Mouse (Mus musculus) embryonic facial prominence, embryonic 12.5 days (tissue): ENCODE results near the gene Nrp2. TPM values are rescaled to one million over a fixed set of nuclear protein-coding genes. Genes with fewer than 3 reads are reported as not detected.

ENCODE experiments used
- ATAC-seq: fragments of 200-750 bp; cut with Nextera tagmentation; 2 replicates; pipeline ENCODE4 v1.8.0; 2017; ENCODE audit not compliant: insufficient number of reproducible peaks, insufficient read depth, low FRiP score, low TSS enrichment
- H3K27ac ChIP-seq: fragments of 300-500 bp; sonication (generic); 2 replicates; pipeline ENCODE4 v1.5.1; 2016; ENCODE audit warnings: mild to moderate bottlenecking
- H3K27me3 ChIP-seq: fragments of 300-500 bp; sonication (generic); 2 replicates; pipeline ENCODE4 v1.6.1; 2016; ENCODE audit warnings: mild to moderate bottlenecking, moderate library complexity
- H3K36me3 ChIP-seq: fragments of 300-500 bp; sonication (generic); 2 replicates; pipeline ENCODE4 v1.6.1; 2016; ENCODE audit warnings: mild to moderate bottlenecking
- H3K4me1 ChIP-seq: fragments of 300-500 bp; sonication (generic); 2 replicates; pipeline ENCODE4 v1.6.1; 2016
- H3K4me2 ChIP-seq: fragments of 300-500 bp; sonication (generic); replicated peaks from 2 replicates; pipeline ENCODE4 v1.6.1; 2016; ENCODE audit warnings: mild to moderate bottlenecking, moderate library complexity
- H3K4me3 ChIP-seq: fragments of 300-500 bp; sonication (generic); 2 replicates; pipeline ENCODE4 v1.5.1; 2016; ENCODE audit warnings: mild to moderate bottlenecking
- H3K9ac ChIP-seq: fragments of 300-500 bp; sonication (generic); 2 replicates; pipeline ENCODE4 v1.6.1; 2016; ENCODE audit warnings: mild to moderate bottlenecking, moderate library complexity
- H3K9me3 ChIP-seq: fragments of 300-500 bp; sonication (generic); 2 replicates; pipeline ENCODE4 v1.6.1; 2016; ENCODE audit warnings: mild to moderate bottlenecking, moderate library complexity
- WGBS: fragments of 180-500 bp; shearing (Covaris S2); methylation state at CpG from one replicate; pipeline ENCODE4 v1.1.7; 2016; 5-methylcytosine and 5-hydroxymethylcytosine counted together
- polyA plus RNA-seq: library from polyadenylated mRNA; unstranded; fragments of >200 nt; fragmentation: Nextera tagmentation; extraction: Ambion mirVana; gene quantifications from 2 replicates; pipeline ENCODE4 v1.2.1, GENCODE M21; 2016

Gene Nrp2
- polyA plus RNA-seq, 1 experiment from 2014 or later: 46.2 TPM

- H3K4me3 ChIP-seq: no peak overlapping the region
- 55% methylated on average over 1 of the region's 1 CpGs for WGBS
- no peaks in the 10 kb centered on the region for H3K9me3 ChIP-seq
- peaks cover 16% of the 10 kb centered on the region; the same call in 1 of the 2 replicates for H3K4me1 ChIP-seq
- no peak overlapping the region for H3K27ac ChIP-seq
- H3K9ac ChIP-seq: no peak overlapping the region
- no peaks in the 10 kb centered on the region for H3K27me3 ChIP-seq
- H3K4me2 ChIP-seq: no peak overlapping the region
- no peak for ATAC-seq
- peaks cover 6% of the 10 kb centered on the region; the same call in 1 of the 2 replicates for H3K36me3 ChIP-seq
Measured at GRCm38 (mm10) chr1:62813938-62814337, 110.9 kb downstream of the Nrp2 start.

- ATAC-seq: no peak
- Histone ChIP-seq H3K9me3 (no peaks in the 10 kb centered on the region), H3K27ac (no peak overlapping the region), H3K27me3 (no peaks in the 10 kb centered on the region), H3K36me3 (peaks cover 10% of the 10 kb centered on the region; the same call in 1 of the 2 replicates), H3K4me1 (peaks cover 12% of the 10 kb centered on the region; the same call in 1 of the 2 replicates), H3K4me3 (no peak overlapping the region), H3K9ac (no peak overlapping the region), H3K4me2 (no peak overlapping the region)
- WGBS: 76% methylated on average over 7 of the region's 7 CpGs
Measured at GRCm38 (mm10) chr1:62817566-62817965, 114.5 kb downstream of the Nrp2 start.

- no peak overlapping the region for H3K27ac ChIP-seq
- H3K4me2 ChIP-seq: no peak overlapping the region
- H3K9ac ChIP-seq: no peak overlapping the region
- no peak for ATAC-seq
- WGBS: 77% methylated on average over 3 of the region's 3 CpGs
- no peaks in the 10 kb centered on the region for H3K27me3 ChIP-seq
- H3K9me3 ChIP-seq: no peaks in the 10 kb centered on the region
- no peak overlapping the region for H3K4me3 ChIP-seq
- no peaks in the 10 kb centered on the region for H3K4me1 ChIP-seq
- H3K36me3 ChIP-seq: peaks cover 10% of the 10 kb centered on the region; the same call in 1 of the 2 replicates
Measured at GRCm38 (mm10) chr1:62820170-62820569, 117.1 kb downstream of the Nrp2 start.

GRCm38 (mm10) chr1:62821509-62822398 is 118.7 kb downstream of the Nrp2 start:
- no peak overlapping the region for H3K4me3 ChIP-seq
- ATAC-seq: no peak
- H3K4me2 ChIP-seq: no peak overlapping the region
- no peak overlapping the region for H3K9ac ChIP-seq
- H3K36me3 ChIP-seq: 0 out of 2 replicates have a peak, but pooled peaks cover 4% of the 10 kb centered on the region
- H3K9me3 ChIP-seq: no peaks in the 10 kb centered on the region
- WGBS: 28% methylated on average over 10 of the region's 10 CpGs
- H3K27ac ChIP-seq: no peak overlapping the region
- H3K4me1 ChIP-seq: no peaks in the 10 kb centered on the region
- no peaks in the 10 kb centered on the region for H3K27me3 ChIP-seq

GRCm38 (mm10) chr1:62823549-62824195 is 120.6 kb downstream of the Nrp2 start:
- ATAC-seq: no peak
- 75% methylated on average over 6 of the region's 6 CpGs for WGBS
- H3K4me3 ChIP-seq: no peak overlapping the region
- H3K9ac ChIP-seq: no peak overlapping the region
- no peak overlapping the region for H3K4me2 ChIP-seq
- H3K9me3 ChIP-seq: no peaks in the 10 kb centered on the region
- no peaks in the 10 kb centered on the region for H3K4me1 ChIP-seq
- H3K36me3 ChIP-seq: 0 out of 2 replicates have a peak, but pooled peaks cover 4% of the 10 kb centered on the region
- H3K27ac ChIP-seq: no peak overlapping the region
- H3K27me3 ChIP-seq: no peaks in the 10 kb centered on the region

GRCm38 (mm10) chr1:62825822-62826765 is 123.0 kb downstream of the Nrp2 start:
- no peaks in the 10 kb centered on the region for H3K9me3 ChIP-seq
- no peak for ATAC-seq
- no peak overlapping the region for H3K4me3 ChIP-seq
- no peaks in the 10 kb centered on the region for H3K27me3 ChIP-seq
- H3K4me1 ChIP-seq: peaks cover 9% of the 10 kb centered on the region
- no peaks in the 10 kb centered on the region for H3K36me3 ChIP-seq
- H3K9ac ChIP-seq: no peak overlapping the region
- no peak overlapping the region for H3K27ac ChIP-seq
- 84% methylated on average over 17 of the region's 17 CpGs for WGBS
- no peak overlapping the region for H3K4me2 ChIP-seq

GRCm38 (mm10) chr1:62827316-62827715 is 124.2 kb downstream of the Nrp2 start:
- Histone ChIP-seq H3K9me3 (no peaks in the 10 kb centered on the region), H3K36me3 (no peaks in the 10 kb centered on the region), H3K9ac (no peak overlapping the region), H3K4me2 (no peak overlapping the region), H3K27me3 (no peaks in the 10 kb centered on the region), H3K4me3 (no peak overlapping the region), H3K4me1 (peaks cover 9% of the 10 kb centered on the region), H3K27ac (no peak overlapping the region)
- 75% methylated on average over 10 of the region's 10 CpGs for WGBS
- ATAC-seq: no peak

GRCm38 (mm10) chr1:62828156-62828555 is 125.1 kb downstream of the Nrp2 start:
- Histone ChIP-seq H3K4me2 (no peak overlapping the region), H3K27ac (no peak overlapping the region), H3K4me1 (peaks cover 9% of the 10 kb centered on the region), H3K9ac (no peak overlapping the region), H3K27me3 (no peaks in the 10 kb centered on the region), H3K36me3 (no peaks in the 10 kb centered on the region), H3K9me3 (no peaks in the 10 kb centered on the region), H3K4me3 (no peak overlapping the region)
- ATAC-seq: no peak
- WGBS: 46% methylated on average over 4 of the region's 4 CpGs

GRCm38 (mm10) chr1:62829690-62830417 is 126.8 kb downstream of the Nrp2 start:
- Histone ChIP-seq H3K4me3 (no peak overlapping the region), H3K4me1 (peaks cover 9% of the 10 kb centered on the region), H3K4me2 (no peak overlapping the region; the same call in 1 of the 2 replicates), H3K27ac (no peak overlapping the region), H3K27me3 (no peaks in the 10 kb centered on the region), H3K36me3 (no peaks in the 10 kb centered on the region), H3K9me3 (peaks cover 4% of the 10 kb centered on the region; the same call in 1 of the 2 replicates), H3K9ac (no peak overlapping the region)
- 61% methylated on average over 4 of the region's 4 CpGs for WGBS
- no peak for ATAC-seq

- Histone ChIP-seq H3K4me2 (no peak overlapping the region; the same call in 1 of the 2 replicates), H3K4me1 (peaks cover 9% of the 10 kb centered on the region), H3K4me3 (no peak overlapping the region), H3K36me3 (no peaks in the 10 kb centered on the region), H3K27ac (no peak overlapping the region), H3K27me3 (no peaks in the 10 kb centered on the region), H3K9me3 (peaks cover 4% of the 10 kb centered on the region; the same call in 1 of the 2 replicates), H3K9ac (no peak overlapping the region)
- ATAC-seq: no peak
- WGBS: 32% methylated on average over 7 of the region's 7 CpGs
Measured at GRCm38 (mm10) chr1:62830418-62830769, 127.3 kb downstream of the Nrp2 start.
